Mouse (Mus musculus): ENCODE measurements around the gene Ctnnd2. TPM values are rescaled to one million over a fixed set of nuclear protein-coding genes. Genes with fewer than 3 reads are reported as not detected.

Gene Ctnnd2
- polyA plus RNA-seq, 1 experiment = 6.3 TPM

- no peak for TF ChIP-seq CTCF (IDR thresholded peaks at IDR 0.05; ENCODE audit: insufficient read depth, low read length)
- TF ChIP-seq POLR2A (IDR thresholded peaks at IDR 0.05; ENCODE audit: borderline replicate concordance, extremely low read depth, low read depth, low read length) = no peak
- no peaks in the 10 kb centered on the region for H3K4me1 ChIP-seq (ENCODE audit: control insufficient read depth, insufficient read depth, low read length)
- WGBS = 87% methylated on average over 6 of the region's 6 CpGs
- no peak for DNase-seq
- no peak overlapping the region for H3K4me3 ChIP-seq (replicated peaks; ENCODE audit: extremely low read depth, low read depth, low read length)
These were observed 418.5 kb downstream of the Ctnnd2 start for GRCm38 (mm10) chr15:30590865-30591264.

- H3K4me1 ChIP-seq (ENCODE audit: control insufficient read depth, insufficient read depth, low read length) = peaks cover 2% of the 10 kb centered on the region; the same call in 1 of the 2 replicates
- no peak overlapping the region for H3K4me3 ChIP-seq (replicated peaks; ENCODE audit: extremely low read depth, low read depth, low read length)
- 70% methylated on average over 1 of the region's 1 CpGs for WGBS
- TF ChIP-seq CTCF (IDR thresholded peaks at IDR 0.05; ENCODE audit: insufficient read depth, low read length) (no peak), POLR2A (IDR thresholded peaks at IDR 0.05; ENCODE audit: borderline replicate concordance, extremely low read depth, low read depth, low read length) (no peak)
- no peak for DNase-seq
These were observed 423.1 kb downstream of the Ctnnd2 start for GRCm38 (mm10) chr15:30595507-30595906.

DNA sequence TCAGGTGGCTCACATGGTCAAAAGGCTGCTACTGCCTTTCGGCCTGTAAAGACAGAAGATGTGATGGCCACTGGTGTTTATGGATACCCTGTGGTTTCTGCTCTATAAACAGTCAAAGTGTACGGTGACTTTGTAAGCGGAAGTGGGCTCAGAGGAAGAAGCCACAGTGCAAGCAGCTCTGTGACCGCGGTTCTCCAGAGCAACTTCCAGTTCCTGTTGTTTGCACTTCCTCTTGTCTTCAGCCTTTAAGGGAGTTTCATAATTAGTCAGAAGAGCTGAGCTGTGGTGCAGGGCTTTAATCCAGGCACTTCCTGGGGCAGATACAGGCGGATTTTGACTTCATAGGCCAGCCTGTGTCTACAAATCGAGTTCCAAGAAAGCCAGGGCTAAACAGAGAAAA lies 438.2 kb downstream of the Ctnnd2 start:
- Histone ChIP-seq H3K4me3 (replicated peaks; ENCODE audit: extremely low read depth, low read depth, low read length) (no peak overlapping the region), H3K4me1 (ENCODE audit: control insufficient read depth, insufficient read depth, low read length) (no peaks in the 10 kb centered on the region)
- 34% methylated on average over 7 of the region's 7 CpGs for WGBS
- TF ChIP-seq POLR2A (IDR thresholded peaks at IDR 0.05; ENCODE audit: borderline replicate concordance, extremely low read depth, low read depth, low read length) = no peak
- no peak for TF ChIP-seq CTCF (IDR thresholded peaks at IDR 0.05; ENCODE audit: insufficient read depth, low read length)
- DNase-seq = no peak

DNA sequence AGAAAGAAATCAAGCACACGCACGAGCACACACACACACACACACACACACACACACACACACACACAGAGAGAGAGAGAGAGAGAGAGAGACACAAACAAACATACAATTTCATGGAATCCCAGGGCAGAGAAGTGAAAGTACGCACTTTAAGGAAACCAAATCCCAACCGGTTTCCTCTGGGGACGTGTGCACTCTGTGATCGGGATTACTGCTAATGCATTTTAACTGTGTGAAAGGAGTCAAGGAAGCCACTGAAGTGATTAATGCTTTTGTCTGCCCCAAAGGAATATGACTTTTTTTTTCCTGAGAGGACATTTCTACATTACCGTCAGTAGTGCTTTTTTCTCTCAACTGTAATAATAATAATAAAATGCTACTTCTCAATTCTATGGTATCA lies 443.1 kb downstream of the Ctnnd2 start:
- no peaks in the 10 kb centered on the region; the same call in 1 of the 2 replicates for H3K4me1 ChIP-seq (ENCODE audit: control insufficient read depth, insufficient read depth, low read length)
- TF ChIP-seq POLR2A (IDR thresholded peaks at IDR 0.05; ENCODE audit: borderline replicate concordance, extremely low read depth, low read depth, low read length) (no peak), CTCF (IDR thresholded peaks at IDR 0.05; ENCODE audit: insufficient read depth, low read length) (no peak)
- WGBS = 64% methylated on average over 7 of the region's 7 CpGs
- H3K4me3 ChIP-seq (replicated peaks; ENCODE audit: extremely low read depth, low read depth, low read length) = no peak overlapping the region
- no peak for DNase-seq

DNA sequence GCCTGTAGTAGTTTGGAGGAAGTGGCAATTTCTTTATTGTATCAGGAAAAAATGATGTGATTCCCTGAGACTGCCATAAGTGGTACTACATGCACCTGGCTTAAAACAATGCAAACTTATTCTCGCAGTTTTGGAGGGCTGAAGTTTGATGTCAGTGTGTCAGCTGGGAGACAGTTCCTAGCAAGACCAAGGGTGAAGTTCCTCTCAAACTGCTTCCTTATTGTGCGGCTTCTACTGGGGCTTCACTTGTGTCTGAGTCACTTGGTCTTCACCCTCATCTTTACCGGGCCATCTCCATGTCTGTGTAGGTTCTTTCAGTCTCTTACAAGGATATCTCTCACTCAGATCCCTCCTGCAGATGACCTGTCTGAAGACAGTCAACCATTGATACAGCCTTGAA lies 444.5 kb downstream of the Ctnnd2 start:
- WGBS = 77% methylated on average over 3 of the region's 3 CpGs
- DNase-seq = no peak
- TF ChIP-seq CTCF (IDR thresholded peaks at IDR 0.05; ENCODE audit: insufficient read depth, low read length) (no peak), POLR2A (IDR thresholded peaks at IDR 0.05; ENCODE audit: borderline replicate concordance, extremely low read depth, low read depth, low read length) (no peak)
- no peaks in the 10 kb centered on the region; the same call in 1 of the 2 replicates for H3K4me1 ChIP-seq (ENCODE audit: control insufficient read depth, insufficient read depth, low read length)
- H3K4me3 ChIP-seq (replicated peaks; ENCODE audit: extremely low read depth, low read depth, low read length) = no peak overlapping the region

DNA sequence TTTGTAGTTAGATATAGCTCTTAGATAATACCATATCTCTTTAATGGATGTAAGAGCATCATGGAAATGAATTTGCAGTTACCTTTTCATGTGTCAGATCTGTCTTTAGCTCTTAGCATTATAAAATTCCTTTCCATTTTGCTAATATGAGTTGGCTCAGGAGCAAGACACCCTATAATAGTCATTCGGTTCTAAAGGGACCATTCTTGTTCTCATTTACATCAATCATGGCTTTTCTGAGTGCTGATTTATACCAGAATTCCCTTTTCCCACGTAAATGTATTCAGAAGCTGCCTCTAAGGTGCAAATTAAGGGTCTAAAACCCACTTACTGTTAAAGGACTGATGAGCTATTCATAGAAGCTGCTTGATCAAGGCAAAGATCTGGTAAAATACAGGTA lies 445.5 kb downstream of the Ctnnd2 start:
- DNase-seq = no peak
- Histone ChIP-seq H3K4me1 (ENCODE audit: control insufficient read depth, insufficient read depth, low read length) (no peaks in the 10 kb centered on the region; the same call in 1 of the 2 replicates), H3K4me3 (replicated peaks; ENCODE audit: extremely low read depth, low read depth, low read length) (no peak overlapping the region)
- TF ChIP-seq POLR2A (IDR thresholded peaks at IDR 0.05; ENCODE audit: borderline replicate concordance, extremely low read depth, low read depth, low read length) (no peak), CTCF (IDR thresholded peaks at IDR 0.05; ENCODE audit: insufficient read depth, low read length) (no peak)
- WGBS = 81% methylated on average over 2 of the region's 2 CpGs

- TF ChIP-seq POLR2A (IDR thresholded peaks at IDR 0.05; ENCODE audit: borderline replicate concordance, extremely low read depth, low read depth, low read length) = no peak
- no peak for TF ChIP-seq CTCF (IDR thresholded peaks at IDR 0.05; ENCODE audit: insufficient read depth, low read length)
- 32% methylated on average over 3 of the region's 3 CpGs for WGBS
- no peak for DNase-seq
- Histone ChIP-seq H3K4me1 (ENCODE audit: control insufficient read depth, insufficient read depth, low read length) (no peaks in the 10 kb centered on the region), H3K4me3 (replicated peaks; ENCODE audit: extremely low read depth, low read depth, low read length) (no peak overlapping the region)
These were observed 456.1 kb downstream of the Ctnnd2 start for GRCm38 (mm10) chr15:30628524-30628923.

DNA sequence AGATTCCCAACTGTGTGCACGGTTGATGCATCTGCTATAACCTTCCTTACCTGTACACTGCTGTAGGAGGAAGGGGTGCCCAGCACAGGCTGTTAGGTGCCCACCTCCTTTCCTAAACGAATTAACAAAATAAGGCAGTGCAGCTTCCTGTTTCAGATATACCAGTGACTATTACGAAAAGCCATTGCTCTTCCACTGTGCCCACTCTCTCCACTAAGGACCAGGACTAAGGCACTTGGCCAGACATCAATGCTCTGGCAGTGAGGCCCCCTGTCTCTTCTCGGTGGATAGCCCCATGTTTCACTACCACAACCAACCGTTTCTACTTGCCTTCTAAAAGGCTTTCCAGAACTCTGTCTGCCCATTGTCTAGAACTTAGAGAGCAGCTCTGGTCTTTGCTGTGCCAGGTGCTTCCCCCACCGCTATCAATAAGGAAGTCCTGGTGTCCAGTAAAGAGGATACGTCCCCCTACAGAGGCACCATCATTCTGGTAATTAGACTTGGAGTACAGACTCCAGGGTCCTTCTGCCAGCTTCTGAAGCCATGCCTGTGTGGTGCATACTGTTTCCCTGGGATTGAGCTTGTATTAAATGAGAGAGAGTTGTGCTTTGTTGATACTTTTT lies 459.8 kb downstream of the Ctnnd2 start:
- 60% methylated on average over 7 of the region's 7 CpGs for WGBS
- Histone ChIP-seq H3K4me3 (replicated peaks; ENCODE audit: extremely low read depth, low read depth, low read length) (no peak overlapping the region), H3K4me1 (ENCODE audit: control insufficient read depth, insufficient read depth, low read length) (no peaks in the 10 kb centered on the region)
- no peak for DNase-seq
- TF ChIP-seq CTCF (IDR thresholded peaks at IDR 0.05; ENCODE audit: insufficient read depth, low read length) (no peak), POLR2A (IDR thresholded peaks at IDR 0.05; ENCODE audit: borderline replicate concordance, extremely low read depth, low read depth, low read length) (no peak)

GRCm38 (mm10) chr15:30633917-30634316 lies 461.5 kb downstream of the Ctnnd2 start:
- WGBS = 24% methylated on average over 2 of the region's 2 CpGs
- H3K4me3 ChIP-seq (replicated peaks; ENCODE audit: extremely low read depth, low read depth, low read length) = no peak overlapping the region
- no peak for DNase-seq
- H3K4me1 ChIP-seq (ENCODE audit: control insufficient read depth, insufficient read depth, low read length) = no peaks in the 10 kb centered on the region
- TF ChIP-seq CTCF (IDR thresholded peaks at IDR 0.05; ENCODE audit: insufficient read depth, low read length) (no peak), POLR2A (IDR thresholded peaks at IDR 0.05; ENCODE audit: borderline replicate concordance, extremely low read depth, low read depth, low read length) (no peak)

DNA sequence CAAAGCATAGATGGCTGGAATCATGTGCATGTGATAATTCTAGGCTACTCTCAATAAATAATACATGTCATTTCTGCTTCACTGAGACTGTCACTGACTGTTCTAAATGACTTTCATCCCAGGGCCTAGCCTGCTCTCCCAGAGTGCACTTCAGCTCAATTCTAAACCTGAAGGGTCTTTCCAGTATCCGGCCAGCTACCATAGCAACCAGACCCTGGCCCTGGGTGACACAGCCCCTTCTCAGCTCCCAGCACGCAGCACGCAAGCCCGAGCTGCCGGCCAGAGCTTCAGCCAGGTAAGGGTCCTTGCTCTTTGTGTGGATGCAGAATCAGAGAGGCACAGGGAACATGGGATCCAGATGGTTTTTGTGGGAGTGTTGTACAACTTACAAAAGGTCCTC lies 462.1 kb downstream of the Ctnnd2 start:
- no peak for DNase-seq
- TF ChIP-seq CTCF (IDR thresholded peaks at IDR 0.05; ENCODE audit: insufficient read depth, low read length) (no peak), POLR2A (IDR thresholded peaks at IDR 0.05; ENCODE audit: borderline replicate concordance, extremely low read depth, low read depth, low read length) (no peak)
- WGBS = 64% methylated on average over 5 of the region's 5 CpGs
- Histone ChIP-seq H3K4me1 (ENCODE audit: control insufficient read depth, insufficient read depth, low read length) (no peaks in the 10 kb centered on the region), H3K4me3 (replicated peaks; ENCODE audit: extremely low read depth, low read depth, low read length) (no peak overlapping the region)

Data from lung, adult 2 months (tissue).